Mouse (Mus musculus) forebrain, embryonic 13.5 days (tissue): Measurements from ENCODE around the gene Sertad1. TPM values are rescaled to one million over a fixed set of nuclear protein-coding genes. Genes with fewer than 3 reads are reported as not detected.

Experiments used
- ATAC-seq: fragments of 200-750 bp; cut with Nextera tagmentation; 2 replicates; pipeline ENCODE4 v1.8.0; 2017
- H3K27ac ChIP-seq: fragments of 300-500 bp; sonication (generic); 2 replicates; pipeline ENCODE4 v1.5.1; 2015; ENCODE audit warnings: inconsistent platforms, mild to moderate bottlenecking, moderate library complexity
- H3K27me3 ChIP-seq: fragments of 300-500 bp; sonication (generic); 2 replicates; pipeline ENCODE4 v1.6.1; 2015; ENCODE audit warnings: mild to moderate bottlenecking, inconsistent platforms
- H3K36me3 ChIP-seq: fragments of 300-500 bp; sonication (generic); 2 replicates; pipeline ENCODE4 v1.6.1; 2015; ENCODE audit warnings: mild to moderate bottlenecking, inconsistent platforms; ENCODE audit not compliant: poor library complexity, severe bottlenecking
- H3K4me1 ChIP-seq: fragments of 300-500 bp; sonication (generic); 2 replicates; pipeline ENCODE4 v1.6.1; 2015; ENCODE audit warnings: inconsistent platforms
- H3K4me2 ChIP-seq: fragments of 300-500 bp; sonication (generic); 2 replicates; pipeline ENCODE4 v1.6.1; 2015; ENCODE audit warnings: inconsistent platforms, mild to moderate bottlenecking, moderate library complexity
- H3K4me3 ChIP-seq: fragments of 300-500 bp; sonication (generic); 2 replicates; pipeline ENCODE4 v1.5.1; 2015; ENCODE audit warnings: mild to moderate bottlenecking, inconsistent platforms
- H3K9ac ChIP-seq: fragments of 300-500 bp; sonication (generic); 2 replicates; pipeline ENCODE4 v1.6.1; 2015; ENCODE audit warnings: mild to moderate bottlenecking, inconsistent platforms
- H3K9me3 ChIP-seq: fragments of 300-500 bp; sonication (generic); replicated peaks from 2 replicates; pipeline ENCODE4 v1.6.1; 2016; ENCODE audit warnings: inconsistent platforms
- WGBS: fragments of 180-500 bp; shearing (Covaris S2); methylation state at CpG from one replicate; pipeline ENCODE4 v1.1.7; 2015; 5-methylcytosine and 5-hydroxymethylcytosine counted together
- polyA plus RNA-seq: library from polyadenylated mRNA; unstranded; fragments of >200 nt; fragmentation: Nextera tagmentation; extraction: Ambion mirVana; gene quantifications from 2 replicates; pipeline ENCODE4 v1.2.1, GENCODE M21; 2015

Sertad1 gene
- polyA plus RNA-seq = 8.5 and 8.7 TPM in 2 replicates

DNA sequence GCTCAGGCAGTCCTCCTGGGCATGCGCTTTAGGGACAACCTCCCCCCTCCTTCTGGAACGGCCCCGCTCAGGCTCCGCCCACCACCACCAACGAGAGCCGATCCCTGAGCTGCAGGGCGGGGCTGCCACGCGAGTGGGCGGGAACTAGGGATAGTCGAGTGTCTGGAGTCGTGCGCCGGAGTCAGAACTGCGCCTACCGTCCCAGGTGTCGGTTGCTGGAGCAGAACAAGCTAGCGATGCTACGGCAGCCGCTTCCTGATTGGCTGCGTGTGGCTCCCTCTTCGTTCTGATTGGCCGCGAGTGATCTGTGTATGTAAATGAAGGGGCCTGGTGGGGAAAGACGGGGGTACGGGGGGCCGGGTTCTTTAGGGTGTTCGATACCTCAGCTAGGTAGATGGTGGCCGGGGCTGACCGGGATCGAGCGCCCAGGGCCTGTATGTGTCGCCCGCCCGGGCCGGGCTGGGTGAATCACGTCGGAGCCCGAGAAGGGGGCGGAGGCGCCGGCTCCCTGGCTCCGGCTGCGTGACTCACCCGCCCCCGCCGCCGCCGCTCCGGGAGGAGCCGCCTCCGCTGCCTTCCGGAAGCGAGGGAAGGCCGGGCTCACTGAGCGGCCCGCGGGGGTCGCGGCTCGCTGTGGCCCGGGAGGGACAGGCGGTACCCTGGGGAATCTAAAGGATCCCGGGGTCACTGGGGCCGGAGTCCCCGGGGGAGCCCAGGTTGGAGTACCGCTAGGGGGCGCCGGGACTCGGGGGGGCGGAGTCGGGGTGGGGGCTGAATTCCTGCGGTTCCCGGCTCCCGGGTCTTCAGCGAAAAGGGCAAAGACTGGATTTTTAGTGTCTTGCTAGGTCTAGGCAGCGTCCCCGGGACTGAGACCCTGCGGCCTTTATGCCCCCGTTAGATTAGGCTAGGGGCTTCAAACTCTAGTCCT, at the start of gene Sertad1:
Sertad1 (plus strand) TSS at position 141 of the 928 bp plus-strand sequence.
- peak; percentile 99 for ATAC-seq
- Histone ChIP-seq H3K9me3 (no peaks in the 10 kb centered on the region), H3K4me1 (peaks cover 18% of the 10 kb centered on the region; the same call in 1 of the 2 replicates), H3K36me3 (no peaks in the 10 kb centered on the region), H3K27me3 (peaks cover 9% of the 10 kb centered on the region; the same call in 1 of the 2 replicates), H3K4me2 (peak within 1 kb of the TSS; percentile 66), H3K27ac (peak within 1 kb of the TSS; percentile 85), H3K9ac (peak within 1 kb of the TSS; percentile 72), H3K4me3 (peak within 1 kb of the TSS; percentile 76)
- WGBS = under 1% methylated on average over 70 of the region's 80 CpGs

DNA sequence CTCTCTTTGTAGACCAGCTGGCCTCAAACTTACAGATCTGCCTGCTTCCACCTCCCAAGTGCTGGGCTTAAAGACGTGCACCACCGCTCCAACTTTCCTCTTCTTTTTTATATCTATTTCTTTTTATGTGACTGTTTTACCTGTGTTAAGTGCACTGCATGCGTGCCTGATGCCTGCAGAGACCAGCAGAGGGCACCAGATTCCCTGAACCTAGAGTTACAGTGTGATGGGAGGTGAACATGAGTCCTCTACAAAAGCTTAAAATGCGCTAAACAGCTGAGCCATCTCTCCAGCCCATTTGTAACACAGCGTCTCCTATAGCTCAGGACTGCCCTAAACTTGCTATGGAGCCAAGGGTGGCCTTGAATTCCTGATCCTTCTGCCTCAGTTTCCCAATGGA, 49.2 kb upstream of the Sertad1 start:
- Histone ChIP-seq H3K9ac (no peak overlapping the region), H3K27me3 (peaks cover 24% of the 10 kb centered on the region), H3K4me2 (no peak overlapping the region), H3K36me3 (no peaks in the 10 kb centered on the region), H3K9me3 (0 out of 2 replicates have a peak, but pooled peaks cover 3% of the 10 kb centered on the region), H3K4me3 (no peak overlapping the region), H3K27ac (no peak overlapping the region), H3K4me1 (no peaks in the 10 kb centered on the region)
- ATAC-seq = no peak
- 59% methylated on average over 5 of the region's 5 CpGs for WGBS

DNA sequence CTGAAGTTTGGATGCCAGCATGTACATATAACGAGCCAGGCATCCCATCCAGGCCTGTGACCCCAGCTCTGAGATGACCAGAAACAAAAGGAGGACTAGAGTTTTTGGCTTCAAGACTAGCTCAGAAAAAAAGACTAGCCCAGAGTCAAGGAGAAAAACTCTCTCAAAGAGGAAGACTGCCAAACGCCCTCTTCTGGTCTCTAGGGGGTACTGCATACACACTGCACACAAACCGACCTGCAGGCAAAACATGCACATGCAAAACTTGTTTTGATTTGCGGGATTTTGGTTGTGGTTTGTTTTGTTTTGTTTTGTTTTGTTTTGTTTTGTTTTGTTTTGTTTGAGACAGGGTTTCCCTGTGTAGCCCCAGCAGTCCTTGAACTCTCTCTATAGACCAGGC, 46.7 kb upstream of the Sertad1 start:
- Histone ChIP-seq H3K9me3 (0 out of 2 replicates have a peak, but pooled peaks cover 3% of the 10 kb centered on the region), H3K27me3 (peaks cover 9% of the 10 kb centered on the region), H3K27ac (no peak overlapping the region), H3K36me3 (no peaks in the 10 kb centered on the region), H3K4me1 (no peaks in the 10 kb centered on the region), H3K4me3 (no peak overlapping the region), H3K4me2 (no peak overlapping the region), H3K9ac (no peak overlapping the region)
- ATAC-seq = no peak
- 79% methylated on average over 4 of the region's 4 CpGs for whole genome bisulfite sequencing

DNA sequence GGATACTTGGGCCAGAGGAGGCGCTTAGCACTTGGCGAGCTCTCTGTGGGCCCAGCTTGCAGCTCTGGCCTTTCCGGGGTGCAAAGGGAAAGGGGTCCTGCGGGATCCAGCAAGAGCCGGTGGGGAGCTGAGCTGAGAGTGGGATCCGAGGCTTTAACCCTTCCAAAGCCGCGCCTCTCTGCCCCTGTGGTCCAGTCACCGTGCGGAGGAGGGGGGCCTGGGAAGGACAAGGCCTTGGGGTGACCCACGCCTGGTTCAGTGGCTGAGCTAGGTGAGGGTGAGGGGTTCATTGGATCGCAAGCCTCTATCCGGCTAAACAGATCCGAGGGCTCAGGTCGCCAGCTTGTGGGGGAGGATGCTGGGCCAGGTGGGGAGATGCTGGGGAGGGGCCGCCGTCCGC, 40.7 kb upstream of the Sertad1 start:
- peak overlapping the region; percentile 95 for H3K4me2 ChIP-seq
- WGBS = 1% methylated on average over 15 of the region's 18 CpGs
- no peak overlapping the region for H3K27ac ChIP-seq
- H3K9me3 ChIP-seq = no peaks in the 10 kb centered on the region
- no peaks in the 10 kb centered on the region for H3K36me3 ChIP-seq
- H3K27me3 ChIP-seq = peaks cover 31% of the 10 kb centered on the region
- peak overlapping the region; percentile 80 for H3K9ac ChIP-seq
- no peak for ATAC-seq
- H3K4me3 ChIP-seq = peak overlapping the region; percentile 59
- peaks cover 22% of the 10 kb centered on the region for H3K4me1 ChIP-seq

DNA sequence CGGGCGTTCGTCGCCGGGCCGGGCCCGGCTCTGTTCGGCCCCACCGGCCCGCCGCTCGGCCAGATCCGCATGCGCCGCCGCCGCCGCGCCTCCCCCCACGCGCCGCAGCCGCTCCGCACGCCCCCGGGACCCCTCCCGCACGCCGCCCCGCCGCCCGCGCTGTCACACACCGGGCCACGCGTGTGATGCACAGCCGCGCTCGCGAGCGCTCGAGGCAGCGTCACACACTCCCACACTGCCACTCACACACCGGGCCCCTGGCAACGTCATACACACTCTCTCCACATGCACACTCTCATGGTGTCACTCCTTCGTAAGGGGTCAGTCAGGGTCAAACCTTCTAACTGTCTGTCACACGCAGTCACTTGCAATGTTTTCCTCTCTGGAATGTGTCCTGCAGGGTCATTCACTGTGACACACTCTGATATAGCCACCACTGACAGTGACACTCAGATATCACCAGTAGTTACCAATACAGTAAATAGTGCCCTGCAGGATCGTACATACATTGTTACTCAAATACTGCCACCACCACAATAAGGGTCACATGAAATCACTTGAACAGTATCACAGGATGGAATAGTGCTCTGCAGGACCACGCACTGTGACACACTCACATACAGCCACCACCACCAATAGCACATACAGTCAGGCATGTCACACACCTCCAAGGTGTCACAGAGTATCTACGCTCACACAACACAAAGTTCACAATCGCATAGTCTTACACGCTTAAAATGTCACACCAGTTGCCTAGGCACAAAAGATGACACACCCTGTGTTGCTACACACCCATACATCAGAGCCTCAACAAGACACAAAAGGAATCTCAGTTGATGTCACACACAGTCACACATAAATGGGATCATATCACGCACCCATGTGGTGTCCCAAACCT, 39.9 kb upstream of the Sertad1 start:
- peak overlapping the region; percentile 80 for H3K9ac ChIP-seq
- H3K36me3 ChIP-seq = no peaks in the 10 kb centered on the region
- ATAC-seq = peak; percentile 39
- 12% methylated on average over 34 of the region's 53 CpGs for WGBS
- peak overlapping the region; percentile 95 for H3K4me2 ChIP-seq
- H3K9me3 ChIP-seq = no peaks in the 10 kb centered on the region
- peak overlapping the region; percentile 59 for H3K4me3 ChIP-seq
- H3K27me3 ChIP-seq = peaks cover 31% of the 10 kb centered on the region
- H3K27ac ChIP-seq = no peak overlapping the region
- H3K4me1 ChIP-seq = peaks cover 22% of the 10 kb centered on the region

DNA sequence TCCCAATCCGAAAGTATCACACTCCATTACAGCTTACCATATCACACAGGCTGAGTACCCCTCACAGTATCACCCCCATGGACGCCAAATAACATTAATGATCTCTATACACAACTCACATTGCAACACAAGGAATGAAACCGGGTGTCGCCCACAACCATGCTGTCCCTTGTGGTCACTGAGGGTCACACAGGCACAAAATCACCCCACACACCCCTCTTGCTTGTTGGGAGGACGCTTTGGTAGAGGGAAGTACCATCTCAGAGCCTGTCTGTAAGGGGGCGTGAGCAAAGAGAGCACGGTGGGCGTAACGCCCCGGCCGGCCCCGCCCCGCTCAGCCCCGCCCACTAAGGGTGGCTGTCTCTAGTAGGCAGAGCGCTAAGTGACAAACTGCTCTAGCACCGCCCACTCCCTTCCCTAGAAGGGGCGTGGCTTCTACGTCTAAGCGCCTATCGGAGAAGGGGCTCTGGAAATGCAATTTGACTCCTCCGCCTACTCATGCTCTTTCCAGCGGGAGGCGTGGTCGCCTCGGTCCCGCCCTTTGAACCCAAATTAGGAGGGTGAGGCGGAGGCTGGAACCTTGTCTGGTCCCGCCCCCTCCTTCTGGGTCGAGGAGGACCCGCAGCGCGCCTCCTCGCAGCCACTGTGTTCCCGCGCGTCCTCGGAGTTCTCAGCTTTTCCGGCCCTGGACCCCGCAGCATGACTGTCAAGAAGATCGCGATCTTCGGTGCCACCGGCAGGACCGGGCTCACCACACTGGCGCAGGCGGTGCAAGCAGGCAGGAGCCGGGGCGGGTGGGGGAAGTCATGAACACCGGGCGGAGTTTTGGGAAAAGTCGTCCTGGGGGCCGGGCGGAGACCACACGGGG, 39.1 kb upstream of the Sertad1 start, which contains the start of the genes Sptbn4 and Blvrb:
Sptbn4 (minus strand) TSS at position 268 of the 868 bp plus-strand sequence.
Blvrb (plus strand) TSS at position 560 of the 868 bp plus-strand sequence.
- peaks cover 22% of the 10 kb centered on the region for H3K4me1 ChIP-seq
- peak within 1 kb of the TSS; percentile 95 for H3K4me2 ChIP-seq
- H3K9me3 ChIP-seq = no peaks in the 10 kb centered on the region
- WGBS = 2% methylated on average over 54 of the region's 54 CpGs
- peak within 1 kb of the TSS; percentile 59 for H3K4me3 ChIP-seq
- H3K27me3 ChIP-seq = peaks cover 31% of the 10 kb centered on the region
- peak within 1 kb of the TSS; percentile 80 for H3K9ac ChIP-seq
- no peak within 1 kb of the TSS for H3K27ac ChIP-seq
- H3K36me3 ChIP-seq = no peaks in the 10 kb centered on the region
- peak; percentile 95 for ATAC-seq

DNA sequence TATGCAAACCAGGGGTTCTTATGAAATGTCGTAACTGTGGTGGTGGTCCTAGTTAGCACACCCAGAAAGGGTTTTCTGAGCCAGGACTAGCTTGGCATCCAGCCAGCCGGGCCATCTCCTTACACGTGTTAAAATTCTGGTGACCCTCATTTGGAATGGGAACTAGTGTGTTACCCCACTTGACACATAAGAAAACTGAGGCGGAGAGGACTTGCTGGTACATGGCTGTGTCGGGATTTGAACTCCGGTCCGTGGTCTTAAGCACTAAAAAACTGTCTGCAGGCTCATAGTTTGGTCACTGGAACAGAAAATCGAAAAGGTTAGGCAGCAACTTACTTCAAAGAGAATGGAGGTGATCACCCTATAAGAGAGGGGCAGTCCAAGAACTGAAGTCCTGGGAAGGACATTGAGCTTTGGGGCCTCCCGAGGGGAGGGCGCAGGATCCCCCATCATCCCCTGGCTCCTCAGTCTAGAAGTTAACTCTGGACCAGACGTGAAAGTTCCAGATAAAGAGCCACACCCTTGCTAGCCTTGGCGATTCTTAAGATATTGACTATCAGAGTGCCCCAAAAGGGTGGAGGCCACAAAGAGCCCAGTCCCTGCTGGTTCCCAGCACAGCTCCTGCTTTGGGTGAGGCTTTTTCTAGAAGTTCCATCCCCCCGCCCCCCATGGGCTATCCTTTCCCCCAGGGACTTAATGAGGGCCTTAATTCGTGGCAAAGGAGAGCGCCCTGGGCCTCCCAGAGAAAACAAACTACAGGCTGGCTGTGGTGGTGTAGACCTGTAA, 38.1 kb upstream of the Sertad1 start:
- Histone ChIP-seq H3K4me2 (peak overlapping the region; percentile 95), H3K4me1 (peaks cover 22% of the 10 kb centered on the region), H3K27ac (no peak overlapping the region), H3K36me3 (no peaks in the 10 kb centered on the region), H3K27me3 (peaks cover 31% of the 10 kb centered on the region), H3K9ac (peak overlapping the region; percentile 64; the same call in 1 of the 2 replicates), H3K9me3 (no peaks in the 10 kb centered on the region), H3K4me3 (peak overlapping the region; percentile 59)
- no peak for ATAC-seq
- WGBS = 60% methylated on average over 15 of the region's 15 CpGs

DNA sequence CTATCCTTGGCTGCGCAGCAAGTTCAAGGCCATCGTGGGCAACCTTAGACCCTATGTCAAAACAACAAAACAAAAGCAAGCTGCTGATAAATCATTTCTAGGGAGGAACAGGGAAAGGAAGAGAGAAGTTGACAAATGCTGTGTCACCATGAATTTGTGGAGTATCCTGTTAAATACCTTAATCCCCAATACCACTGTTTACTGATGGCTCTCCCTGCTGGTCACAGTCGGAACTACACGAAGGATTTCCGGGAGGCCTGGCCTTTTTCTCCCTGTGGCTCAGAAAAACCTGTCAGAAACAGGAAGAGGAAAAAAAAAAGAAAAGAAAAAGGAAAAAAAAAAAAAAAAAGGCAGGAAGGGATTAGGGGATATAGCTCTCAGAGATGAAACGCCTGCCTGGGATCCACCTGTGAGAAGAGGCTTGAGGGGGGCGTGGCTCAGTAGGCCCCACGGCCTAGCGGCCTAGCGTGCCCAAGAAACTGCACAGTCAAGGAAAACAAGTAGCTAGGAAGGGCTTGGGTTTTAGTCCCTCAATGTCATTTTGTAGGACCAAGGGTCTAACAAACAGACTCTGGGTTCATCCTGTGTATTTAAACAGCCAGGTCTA, 37.4 kb upstream of the Sertad1 start:
- Histone ChIP-seq H3K27me3 (peaks cover 29% of the 10 kb centered on the region), H3K4me2 (no peak overlapping the region), H3K9me3 (no peaks in the 10 kb centered on the region), H3K36me3 (no peaks in the 10 kb centered on the region), H3K27ac (no peak overlapping the region), H3K4me3 (no peak overlapping the region), H3K9ac (no peak overlapping the region), H3K4me1 (peaks cover 22% of the 10 kb centered on the region)
- no peak for ATAC-seq
- WGBS = 60% methylated on average over 10 of the region's 10 CpGs

DNA sequence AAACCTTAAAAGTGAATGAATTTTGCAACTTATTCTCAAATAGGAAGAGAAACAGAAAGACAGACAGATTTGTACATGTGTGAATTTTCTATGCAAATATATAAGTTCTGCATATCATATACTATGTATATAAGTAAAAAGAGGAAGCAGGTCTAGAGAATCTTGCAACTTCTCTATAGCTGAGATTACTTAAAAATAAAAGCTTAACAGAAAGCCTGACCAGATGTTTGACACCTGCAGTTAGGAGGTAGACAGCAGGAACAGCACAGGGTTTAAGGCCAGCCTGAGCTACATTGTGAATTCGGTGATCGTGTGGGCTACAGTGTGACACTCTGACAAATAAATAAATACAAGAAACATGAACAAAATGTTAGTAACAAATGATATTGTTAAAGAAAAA, 35.4 kb upstream of the Sertad1 start:
- WGBS = 90% methylated on average over 2 of the region's 2 CpGs
- no peak for ATAC-seq
- Histone ChIP-seq H3K36me3 (no peaks in the 10 kb centered on the region), H3K27me3 (peaks cover 9% of the 10 kb centered on the region), H3K4me3 (no peak overlapping the region), H3K4me1 (peaks cover 12% of the 10 kb centered on the region), H3K9ac (no peak overlapping the region), H3K4me2 (no peak overlapping the region), H3K9me3 (no peaks in the 10 kb centered on the region), H3K27ac (no peak overlapping the region)

DNA sequence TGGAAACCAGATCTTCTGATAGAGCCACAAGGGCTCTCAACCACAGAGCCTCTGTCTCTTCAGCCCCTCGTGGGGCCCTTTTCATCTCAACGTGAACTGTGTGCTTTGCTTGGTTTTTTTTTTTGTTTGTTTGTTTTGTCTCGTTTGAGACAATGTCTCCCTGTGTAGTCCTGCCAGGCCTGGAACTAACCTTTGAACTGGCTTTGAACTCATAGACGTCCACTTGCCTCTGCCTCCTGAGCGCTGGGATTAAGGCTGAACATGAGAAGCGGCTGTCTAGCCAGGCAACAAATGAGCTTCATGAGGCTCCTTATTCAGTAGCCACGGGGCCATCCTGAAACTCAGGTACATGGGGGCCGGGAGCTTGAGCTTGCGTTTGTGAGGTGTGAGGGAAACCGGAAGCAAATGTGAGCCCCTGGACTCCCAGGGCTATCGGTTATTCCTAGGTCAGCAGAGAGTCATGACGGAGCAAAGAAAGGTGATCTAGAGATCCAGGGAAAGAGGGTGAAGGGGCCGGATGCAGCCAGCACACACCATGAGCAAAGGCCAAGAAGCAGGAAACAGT, 34.4 kb upstream of the Sertad1 start:
- Histone ChIP-seq H3K4me1 (peaks cover 3% of the 10 kb centered on the region), H3K27me3 (no peaks in the 10 kb centered on the region), H3K9me3 (no peaks in the 10 kb centered on the region), H3K36me3 (no peaks in the 10 kb centered on the region), H3K27ac (no peak overlapping the region), H3K9ac (no peak overlapping the region), H3K4me3 (no peak overlapping the region), H3K4me2 (no peak overlapping the region)
- no peak for ATAC-seq
- 54% methylated on average over 13 of the region's 13 CpGs for WGBS
